Mouse (Mus musculus) neural tube, embryonic 11.5 days (tissue): ENCODE measurements around the gene Phldb2. TPM values are rescaled to one million over a fixed set of nuclear protein-coding genes. Genes with fewer than 3 reads are reported as not detected.
A peak's percentile ranks its signal among the peaks of the same experiment; 100 is the strongest.

Source experiments
- ATAC-seq: fragments of 200-750 bp; cut with Nextera tagmentation; 2 replicates; pipeline ENCODE4 v1.8.0; 2017; ENCODE audit warnings: moderate number of reproducible peaks, mild to moderate bottlenecking, moderate TSS enrichment, moderate library complexity; ENCODE audit not compliant: insufficient read depth, low FRiP score, low TSS enrichment
- DNase-seq: peaks from one replicate; pipeline ENCODE4 v3.0.0-alpha.2; 2015; ENCODE audit warnings: low spot score
- H3K27ac ChIP-seq: fragments of 300-500 bp; sonication (generic); 2 replicates; pipeline ENCODE4 v1.5.1; 2014; ENCODE audit warnings: low read depth, mild to moderate bottlenecking, low read length
- H3K27me3 ChIP-seq: fragments of 300-500 bp; sonication (generic); 2 replicates; pipeline ENCODE4 v1.6.1; 2014; ENCODE audit warnings: mild to moderate bottlenecking, low read length, mixed read lengths; ENCODE audit not compliant: control insufficient read depth, insufficient read depth
- H3K36me3 ChIP-seq: fragments of 300-500 bp; sonication (generic); 2 replicates; pipeline ENCODE4 v1.6.1; 2014; ENCODE audit warnings: mild to moderate bottlenecking, low read length, moderate library complexity, mixed read lengths; ENCODE audit not compliant: control insufficient read depth, insufficient read depth
- H3K4me1 ChIP-seq: fragments of 300-500 bp; sonication (generic); 2 replicates; pipeline ENCODE4 v1.6.1; 2014; ENCODE audit warnings: low read length, mixed read lengths; ENCODE audit not compliant: control insufficient read depth, insufficient read depth
- H3K4me2 ChIP-seq: fragments of 300-500 bp; sonication (generic); 2 replicates; pipeline ENCODE4 v1.6.1; 2014; ENCODE audit warnings: low read depth, mild to moderate bottlenecking, moderate library complexity
- H3K4me3 ChIP-seq: fragments of 300-500 bp; sonication (generic); 2 replicates; pipeline ENCODE4 v1.5.1; 2014; ENCODE audit warnings: low read depth, low read length
- H3K9ac ChIP-seq: fragments of 300-500 bp; sonication (generic); 2 replicates; pipeline ENCODE4 v1.6.1; 2014; ENCODE audit warnings: mild to moderate bottlenecking, low read length
- H3K9me3 ChIP-seq: fragments of 300-500 bp; sonication (generic); 2 replicates; pipeline ENCODE4 v1.6.1; 2016; ENCODE audit warnings: low read length; ENCODE audit not compliant: control insufficient read depth
- WGBS: fragments of 180-500 bp; shearing (Covaris S2); extraction: QIAGEN DNeasy Blood & Tissue Kit; methylation state at CpG from one replicate; pipeline ENCODE4 v1.1.7; 2014; 5-methylcytosine and 5-hydroxymethylcytosine counted together
- polyA plus RNA-seq: library from polyadenylated mRNA; unstranded; fragments of >200 nt; fragmentation: Nextera tagmentation; extraction: Ambion mirVana; gene quantifications from 2 replicates; pipeline ENCODE4 v1.2.1, GENCODE M21; 2014

Phldb2 gene
- polyA plus RNA-seq, 1 experiment from 2014 or later, result 31.4 TPM

GRCm38 (mm10) chr16:45871286-45871976, 82.0 kb downstream of the Phldb2 start:
- Histone ChIP-seq H3K36me3 (no peaks in the 10 kb centered on the region), H3K9ac (no peak overlapping the region), H3K9me3 (no peaks in the 10 kb centered on the region), H3K4me3 (no peak overlapping the region), H3K27ac (no peak overlapping the region), H3K4me1 (no peaks in the 10 kb centered on the region), H3K4me2 (no peak overlapping the region), H3K27me3 (no peaks in the 10 kb centered on the region)
- 71% methylated on average over 10 of the region's 10 CpGs for WGBS
- DNase-seq (no peak), ATAC-seq (no peak)

DNA sequence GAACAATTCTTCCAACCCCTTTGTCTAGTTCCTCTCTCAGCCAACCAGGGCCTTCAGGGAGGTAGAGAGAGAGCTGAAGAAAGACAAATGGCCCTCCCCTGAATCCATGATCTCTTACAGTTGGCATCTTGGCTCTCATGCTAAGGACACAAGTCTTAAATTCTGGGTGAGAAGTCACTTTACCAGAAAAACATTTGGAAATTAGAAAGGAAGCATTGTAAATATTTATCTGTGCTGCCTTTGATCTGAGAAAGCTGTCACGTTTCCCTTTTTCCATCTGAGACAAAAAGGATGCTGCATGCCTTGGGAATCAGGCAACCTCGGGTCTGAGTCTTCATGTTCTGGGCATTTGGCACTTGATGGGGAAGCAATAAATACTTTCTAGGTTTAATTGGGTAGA, 82.7 kb downstream of the Phldb2 start:
- H3K27ac ChIP-seq, result no peak overlapping the region
- DNase-seq, result no peak
- no peak for ATAC-seq
- H3K4me1 ChIP-seq, result no peaks in the 10 kb centered on the region
- no peak overlapping the region for H3K9ac ChIP-seq
- no peak overlapping the region for H3K4me2 ChIP-seq
- no peaks in the 10 kb centered on the region for H3K27me3 ChIP-seq
- no peaks in the 10 kb centered on the region for H3K9me3 ChIP-seq
- H3K36me3 ChIP-seq, result no peaks in the 10 kb centered on the region
- WGBS, result 37% methylated on average over 2 of the region's 2 CpGs
- H3K4me3 ChIP-seq, result no peak overlapping the region

GRCm38 (mm10) chr16:45869044-45869443, 84.4 kb downstream of the Phldb2 start:
- Histone ChIP-seq H3K27ac (no peak overlapping the region), H3K4me2 (no peak overlapping the region), H3K36me3 (no peaks in the 10 kb centered on the region), H3K4me1 (no peaks in the 10 kb centered on the region), H3K4me3 (no peak overlapping the region), H3K9ac (no peak overlapping the region), H3K27me3 (no peaks in the 10 kb centered on the region), H3K9me3 (no peaks in the 10 kb centered on the region)
- ATAC-seq (no peak), DNase-seq (no peak)
- WGBS, result 65% methylated on average over 3 of the region's 3 CpGs

- no peaks in the 10 kb centered on the region for H3K27me3 ChIP-seq
- DNase-seq (no peak), ATAC-seq (no peak)
- 58% methylated on average over 5 of the region's 5 CpGs for WGBS
- no peaks in the 10 kb centered on the region for H3K4me1 ChIP-seq
- H3K36me3 ChIP-seq, result no peaks in the 10 kb centered on the region
- H3K4me2 ChIP-seq, result no peak overlapping the region
- no peak overlapping the region for H3K27ac ChIP-seq
- H3K9me3 ChIP-seq, result no peaks in the 10 kb centered on the region
- H3K9ac ChIP-seq, result no peak overlapping the region
- no peak overlapping the region for H3K4me3 ChIP-seq
These were observed 96.0 kb downstream of the Phldb2 start for GRCm38 (mm10) chr16:45857277-45857863.

DNA sequence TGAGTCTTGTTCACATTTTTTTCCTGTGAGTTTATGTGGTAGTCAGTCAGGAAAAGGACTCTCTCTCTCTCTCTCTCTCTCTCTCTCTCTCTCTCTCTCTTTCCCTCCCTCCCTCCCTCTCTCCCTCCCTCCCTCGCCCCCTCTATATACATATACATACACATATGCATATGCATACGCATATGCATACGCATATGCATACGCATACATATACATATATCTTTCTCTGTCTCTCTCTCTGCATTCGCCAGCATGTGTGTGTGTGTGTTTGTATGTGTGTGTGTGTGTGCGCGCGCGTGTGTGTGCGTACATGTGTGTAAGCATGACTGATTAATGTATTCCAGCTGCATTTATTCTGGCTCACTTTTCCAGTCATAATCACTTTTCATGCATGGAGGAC, 98.9 kb downstream of the Phldb2 start:
- Histone ChIP-seq H3K4me1 (no peaks in the 10 kb centered on the region), H3K27ac (no peak overlapping the region), H3K9ac (no peak overlapping the region), H3K4me2 (no peak overlapping the region), H3K9me3 (no peaks in the 10 kb centered on the region), H3K36me3 (no peaks in the 10 kb centered on the region), H3K27me3 (no peaks in the 10 kb centered on the region), H3K4me3 (no peak overlapping the region)
- ATAC-seq (no peak), DNase-seq (no peak)
- 92% methylated on average over 10 of the region's 10 CpGs for WGBS

GRCm38 (mm10) chr16:45849045-45849444, 104.4 kb downstream of the Phldb2 start:
- no peak overlapping the region for H3K27ac ChIP-seq
- no peak overlapping the region for H3K4me2 ChIP-seq
- H3K4me1 ChIP-seq, result no peaks in the 10 kb centered on the region
- 0 out of 2 replicates have a peak, but pooled peaks cover 3% of the 10 kb centered on the region for H3K27me3 ChIP-seq
- 87% methylated on average over 4 of the region's 4 CpGs for WGBS
- H3K4me3 ChIP-seq, result no peak overlapping the region
- no peaks in the 10 kb centered on the region for H3K36me3 ChIP-seq
- no peak for ATAC-seq
- no peak overlapping the region for H3K9ac ChIP-seq
- no peaks in the 10 kb centered on the region for H3K9me3 ChIP-seq
- DNase-seq, result no peak

DNA sequence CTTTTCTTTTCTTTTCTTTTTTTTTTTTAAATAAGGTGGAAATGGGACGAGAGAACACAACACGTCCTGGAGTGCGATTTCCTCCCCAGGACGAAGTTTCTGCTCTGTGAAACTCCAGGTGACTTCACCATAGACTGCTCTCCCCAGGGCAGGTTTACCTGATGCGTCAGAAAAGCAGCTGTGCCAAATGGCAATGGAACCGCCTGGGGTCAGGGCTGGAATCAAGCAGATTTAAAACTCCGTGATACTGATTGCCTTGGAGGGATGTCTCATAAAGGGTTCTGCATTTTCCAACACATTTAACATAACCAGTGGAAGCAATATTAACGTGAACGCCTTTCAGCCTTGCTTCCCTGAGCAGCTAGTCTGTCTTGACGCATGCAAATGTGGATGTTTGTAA, 108.5 kb downstream of the Phldb2 start:
- DNase-seq, result no peak
- no peak overlapping the region for H3K27ac ChIP-seq
- no peak for ATAC-seq
- H3K4me3 ChIP-seq, result peak overlapping the region; percentile 61
- no peaks in the 10 kb centered on the region for H3K36me3 ChIP-seq
- peaks cover 7% of the 10 kb centered on the region for H3K4me1 ChIP-seq
- peak overlapping the region; percentile 81 for H3K4me2 ChIP-seq
- WGBS, result 16% methylated on average over 10 of the region's 10 CpGs
- H3K27me3 ChIP-seq, result 0 out of 2 replicates have a peak, but pooled peaks cover 3% of the 10 kb centered on the region
- H3K9ac ChIP-seq, result peak overlapping the region; percentile 62
- H3K9me3 ChIP-seq, result no peaks in the 10 kb centered on the region

DNA sequence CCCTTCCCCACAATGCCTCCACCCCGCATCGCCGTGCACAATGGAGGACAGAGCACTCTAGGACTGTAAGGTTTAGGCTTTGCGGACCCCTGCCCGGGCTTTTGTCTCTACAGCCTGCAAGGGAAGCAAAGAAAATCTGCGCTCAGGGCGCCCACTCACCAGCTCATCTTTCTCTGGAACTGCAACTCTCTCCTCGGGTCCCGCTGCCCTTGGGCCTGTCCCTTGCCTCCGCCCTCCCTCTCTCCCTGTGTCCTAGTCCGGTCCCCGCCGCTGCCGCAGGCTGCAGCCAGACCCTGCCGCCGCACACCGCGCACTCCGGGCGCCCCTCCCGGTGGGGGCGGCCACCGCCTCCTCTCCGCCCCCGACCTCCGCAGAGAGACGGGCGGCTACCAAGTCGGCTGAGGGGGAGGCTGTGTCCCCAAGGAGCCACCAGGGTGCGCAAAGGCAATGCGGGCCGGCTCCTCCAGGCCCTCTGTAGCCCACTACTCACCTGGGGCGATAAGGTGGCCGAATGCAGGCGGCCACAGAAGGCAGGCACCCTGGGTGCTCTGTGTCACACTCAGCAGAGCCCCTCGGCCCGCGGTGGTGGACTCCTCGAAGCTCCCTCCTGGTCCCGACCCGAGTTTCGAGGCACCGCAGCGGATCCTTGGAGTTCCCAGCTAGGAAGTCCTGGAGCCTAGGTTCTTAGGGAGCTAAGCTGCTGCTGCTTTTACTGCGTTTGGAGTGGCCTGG, 109.2 kb downstream of the Phldb2 start:
- Histone ChIP-seq H3K4me1 (peaks cover 7% of the 10 kb centered on the region), H3K27ac (0 out of 2 replicates have a peak overlapping the region, but pooled peaks have one; percentile 20), H3K4me2 (peak overlapping the region; percentile 81), H3K36me3 (no peaks in the 10 kb centered on the region), H3K4me3 (peak overlapping the region; percentile 61), H3K9ac (peak overlapping the region; percentile 62), H3K9me3 (no peaks in the 10 kb centered on the region), H3K27me3 (0 out of 2 replicates have a peak, but pooled peaks cover 3% of the 10 kb centered on the region)
- DNase-seq, result peak; percentile 88
- under 1% methylated on average over 41 of the region's 45 CpGs for WGBS
- ATAC-seq, result peak; percentile 95
